Mouse (Mus musculus): Measurements from ENCODE around the gene Acot9. TPM values are rescaled to one million over a fixed set of nuclear protein-coding genes. Genes with fewer than 3 reads are reported as not detected.

Gene Acot9
- 12.6 and 15.7 TPM in 2 replicates for polyA plus RNA-seq (2012; rRNA removed)

- peak; percentile 85 to 88 for DNase-seq (ENCODE audit: extremely low spot score in 1 of 2, low spot score in 1 of 2)
Measured at GRCm38 (mm10) chrX:155262235-155262914, at the start of gene Acot9. Gene Acot9 (plus strand): TSS chrX:155262443.

GRCm38 (mm10) chrX:155214291-155215136, 47.7 kb upstream of the Acot9 start:
- no peak for DNase-seq (ENCODE audit: extremely low spot score in 1 of 2, low spot score in 1 of 2)

DNA sequence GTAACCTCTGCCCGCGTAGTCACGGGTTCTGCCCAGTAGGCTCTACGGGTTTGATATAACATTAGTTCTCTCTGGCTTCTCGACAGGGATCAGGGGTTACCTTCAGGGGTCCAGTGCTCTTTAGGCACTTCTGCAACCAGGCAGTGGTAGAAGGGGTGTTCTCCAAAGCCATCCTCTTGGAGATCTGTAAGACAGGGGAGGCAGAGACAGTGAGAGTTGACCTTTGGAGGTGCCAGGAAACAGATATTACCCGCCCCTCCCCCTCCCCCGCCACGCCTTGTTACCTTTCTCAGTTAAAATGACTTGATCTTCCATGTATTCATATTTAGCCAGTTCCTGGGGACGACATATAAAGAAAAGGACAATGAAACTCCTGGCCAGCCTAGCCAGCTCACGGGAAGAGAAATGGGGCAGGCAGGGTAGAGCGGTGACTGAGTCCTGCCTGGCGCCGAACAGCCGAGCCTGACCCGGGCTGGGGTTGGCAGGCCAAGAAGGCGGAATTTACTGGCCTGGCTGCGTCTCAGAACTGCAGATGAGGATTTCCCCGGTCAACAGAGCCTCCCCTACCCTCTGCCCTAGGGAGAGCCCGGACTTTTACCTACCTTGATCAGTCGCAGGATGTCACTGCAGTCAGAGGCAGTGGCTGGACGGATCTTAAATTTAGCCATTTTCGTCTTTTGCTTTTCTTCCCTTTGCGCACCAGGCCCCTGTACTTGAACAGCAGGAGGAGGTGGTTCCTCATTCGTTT, 46.6 kb upstream of the Acot9 start:
- DNase-seq (ENCODE audit: extremely low spot score in 1 of 2, low spot score in 1 of 2): no peak

GRCm38 (mm10) chrX:155216271-155216670, 46.0 kb upstream of the Acot9 start, which contains the start of gene Sat1:
Gene Sat1 (minus strand): TSS chrX:155216449.
- peak; percentile 83 to 92 for DNase-seq (ENCODE audit: extremely low spot score in 1 of 2, low spot score in 1 of 2)

- no peak for DNase-seq (ENCODE audit: extremely low spot score in 1 of 2, low spot score in 1 of 2)
Measured at GRCm38 (mm10) chrX:155218277-155218676, 44.0 kb upstream of the Acot9 start.

DNA sequence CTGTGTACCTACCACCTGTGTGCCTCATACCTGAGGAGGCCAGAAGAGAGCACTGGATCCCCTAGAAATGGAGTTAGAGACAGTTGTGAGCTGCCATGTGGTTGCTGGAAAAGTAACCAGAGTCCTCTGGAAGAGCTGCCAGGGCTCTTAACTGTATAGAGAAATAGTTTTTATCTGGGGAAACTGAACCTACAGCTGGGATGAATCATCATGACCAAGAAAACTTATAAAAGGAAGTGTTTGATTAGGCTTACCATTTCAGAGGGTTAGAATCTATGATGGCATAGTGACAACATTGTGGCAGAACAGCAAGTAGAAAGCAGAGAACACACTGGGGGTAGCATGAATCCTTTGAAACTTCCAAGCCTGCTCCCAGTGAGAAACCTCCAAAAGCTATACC, 5.4 kb upstream of the Acot9 start:
- no peak for DNase-seq (ENCODE audit: extremely low spot score in 1 of 2, low spot score in 1 of 2)

DNA sequence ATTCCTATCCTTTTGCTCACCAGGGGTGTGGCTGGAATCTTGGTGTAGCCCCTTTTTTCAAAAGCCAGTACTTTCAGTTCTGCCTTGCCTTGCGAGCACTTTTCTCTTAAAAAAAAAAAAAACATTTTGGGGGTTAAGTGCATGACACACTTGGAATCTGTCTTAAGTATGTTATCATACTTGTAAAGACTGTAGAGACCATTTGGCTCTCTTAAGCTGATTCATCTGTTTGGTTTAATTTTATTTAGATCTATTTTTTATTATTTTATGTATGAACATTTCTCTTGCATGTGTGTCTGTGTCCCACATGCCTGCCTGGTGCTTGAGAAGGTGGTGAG, 641 bp downstream of the Acot9 start:
- DNase-seq (ENCODE audit: extremely low spot score in 1 of 2, low spot score in 1 of 2): no peak

- no peak for DNase-seq (ENCODE audit: extremely low spot score in 1 of 2, low spot score in 1 of 2)
Measured at GRCm38 (mm10) chrX:155278483-155278882, 16.2 kb downstream of the Acot9 start.

DNA sequence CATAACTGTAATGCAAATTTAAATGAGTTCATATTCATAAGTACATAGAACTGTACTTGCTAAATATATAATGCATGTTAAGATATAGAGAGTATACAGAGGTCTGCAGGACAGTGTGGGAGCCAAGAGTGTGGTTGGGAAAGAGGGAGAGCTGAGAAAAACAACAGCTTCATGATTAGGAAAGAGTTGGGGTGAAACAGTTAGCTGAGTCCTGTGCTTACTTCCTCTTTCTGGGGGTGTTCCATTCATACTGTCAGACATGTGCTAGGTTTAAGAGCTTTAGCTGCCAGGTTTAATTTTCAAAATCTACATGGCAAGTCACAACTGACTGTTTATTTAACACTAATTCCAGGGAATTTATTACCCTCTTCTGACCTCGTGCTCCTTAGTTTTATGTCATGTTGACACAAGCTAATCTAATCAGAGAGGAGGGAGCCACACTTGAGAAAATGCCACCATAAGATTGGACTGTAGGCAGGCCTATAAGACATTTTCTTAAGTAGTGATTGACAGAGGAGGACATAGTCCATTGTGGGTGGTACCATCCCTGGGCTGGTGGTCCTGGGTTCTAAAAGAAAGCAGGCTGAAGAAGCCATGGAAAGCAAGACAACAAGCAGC, 18.3 kb downstream of the Acot9 start:
- DNase-seq (ENCODE audit: extremely low spot score in 1 of 2, low spot score in 1 of 2): no peak

DNA sequence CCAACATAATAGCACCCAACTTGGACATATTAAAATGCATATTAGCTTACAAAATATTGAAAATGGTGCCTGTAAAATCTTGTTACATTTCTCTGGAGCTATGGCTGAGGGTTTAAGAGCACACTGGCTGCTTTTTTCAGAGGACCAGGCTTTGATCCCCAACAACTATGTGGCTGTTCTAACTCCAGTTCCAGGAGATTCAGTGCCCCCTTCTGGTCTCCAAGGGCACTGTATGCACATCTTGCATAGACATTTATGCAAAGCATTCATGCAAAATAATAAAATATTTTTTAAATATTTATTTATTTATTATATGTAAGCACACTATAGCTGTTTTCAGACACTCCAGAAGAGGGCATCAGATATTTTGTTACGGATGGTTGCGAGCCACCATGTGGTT, 44.1 kb downstream of the Acot9 start:
- DNase-seq (ENCODE audit: extremely low spot score in 1 of 2, low spot score in 1 of 2): no peak

DNA sequence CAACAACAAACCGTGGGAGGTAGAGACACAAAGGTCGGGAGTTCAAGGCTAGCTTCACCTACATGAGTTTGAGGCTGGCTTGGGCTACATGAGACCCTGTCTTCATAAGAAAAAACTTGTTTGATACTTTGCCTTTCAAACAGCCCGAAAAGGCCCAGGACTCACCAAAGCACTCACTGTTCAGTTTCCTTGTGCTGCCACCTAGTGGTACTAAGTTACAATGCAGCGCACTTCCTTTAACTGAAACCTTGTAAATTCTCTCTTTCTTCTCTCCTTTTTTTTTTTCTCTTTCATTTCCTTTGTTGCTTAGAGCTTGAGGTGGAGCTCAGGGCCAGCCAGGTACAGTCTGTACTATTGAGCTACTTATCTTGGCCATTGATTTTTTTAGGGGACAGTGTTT, 55.8 kb downstream of the Acot9 start:
- DNase-seq (ENCODE audit: extremely low spot score in 1 of 2, low spot score in 1 of 2): peak in 1 of 2 experiments; percentile 49

GRCm38 (mm10) chrX:155337567-155337904, 75.3 kb downstream of the Acot9 start:
- no peak for DNase-seq (ENCODE audit: extremely low spot score in 1 of 2, low spot score in 1 of 2)

DNA sequence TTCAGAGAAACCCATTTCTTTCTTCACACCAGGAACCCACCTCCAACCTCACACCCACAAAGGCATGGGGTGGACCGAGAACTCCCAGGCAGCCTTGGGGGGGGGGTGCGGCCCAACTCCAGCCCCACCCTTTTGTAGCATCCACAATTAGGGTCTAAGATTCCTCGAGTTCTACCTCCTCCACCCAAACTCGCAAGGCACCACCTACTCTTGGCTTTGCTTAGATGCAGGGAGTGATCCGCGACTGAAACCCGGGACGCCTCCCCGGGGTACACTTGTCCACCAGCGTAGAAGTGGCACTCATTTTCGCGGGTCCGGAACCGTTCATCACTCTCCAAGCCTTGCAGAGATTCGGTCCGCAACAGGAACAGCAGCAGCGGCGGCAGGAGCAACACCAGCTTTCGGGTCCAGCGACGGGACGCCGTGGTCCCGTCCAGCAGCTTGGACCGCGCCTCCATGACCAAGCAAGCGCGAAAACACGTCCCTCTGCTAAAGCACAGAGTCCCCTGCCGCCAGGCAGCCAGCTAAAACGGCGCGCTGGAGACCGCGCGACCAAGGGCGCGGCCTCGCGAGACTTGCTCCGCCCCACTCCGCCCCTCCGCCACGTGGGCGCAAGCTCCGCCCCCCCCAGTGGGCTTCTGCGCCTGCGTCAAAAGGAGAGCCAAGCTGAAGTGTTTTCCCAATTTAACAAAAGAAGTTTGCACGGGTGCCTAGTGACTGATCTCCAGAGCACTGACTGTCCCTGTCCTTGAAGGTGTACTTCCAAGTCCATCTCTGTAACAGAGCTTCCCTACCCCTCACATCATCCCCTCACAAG, 75.9 kb downstream of the Acot9 start:
- peak; percentile 46 to 74 for DNase-seq (ENCODE audit: extremely low spot score in 1 of 2, low spot score in 1 of 2)

DNA sequence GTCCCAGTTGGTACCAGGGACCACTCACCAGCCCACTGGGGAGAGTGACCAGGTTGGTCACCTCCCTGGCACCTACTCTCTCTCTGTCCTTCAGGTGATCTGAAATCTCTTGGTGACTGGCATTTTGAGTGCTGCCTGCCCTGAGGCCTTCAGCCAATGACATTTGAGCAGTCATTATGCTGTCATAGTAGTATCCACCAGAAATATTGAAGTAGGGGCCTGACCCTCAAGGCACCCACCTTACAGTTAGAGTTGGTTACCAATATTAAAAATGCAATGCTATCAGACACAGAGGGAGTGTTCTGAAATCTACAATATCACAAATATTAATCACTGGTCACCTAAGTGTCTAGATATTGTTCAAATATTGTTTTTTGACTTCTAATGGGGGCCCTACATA, 78.4 kb downstream of the Acot9 start, which contains the start of gene Prdx4:
Gene Prdx4, minus strand, starts transcription at position 101 of the 400 bp plus-strand sequence.
- DNase-seq (ENCODE audit: extremely low spot score in 1 of 2, low spot score in 1 of 2): no peak

- DNase-seq (ENCODE audit: extremely low spot score in 1 of 2, low spot score in 1 of 2): no peak
Measured at GRCm38 (mm10) chrX:155346249-155346648, 84.0 kb downstream of the Acot9 start.

Other genes with a start within 250 kb of the Acot9 start
- gene Magea5, start 199.3 kb upstream of the Acot9 start, polyA plus RNA-seq (2012; rRNA removed): not detected in 2 replicates
- gene Magea1, start 172.7 kb upstream of the Acot9 start, polyA plus RNA-seq (2012; rRNA removed): not detected in 2 replicates
- gene Magea2, start 168.8 kb upstream of the Acot9 start, polyA plus RNA-seq (2012; rRNA removed): not detected in 2 replicates
- gene Cldn34b2, start 134.0 kb upstream of the Acot9 start, polyA plus RNA-seq (2012; rRNA removed): not detected in 2 replicates
- gene Sat1, start 46.0 kb upstream of the Acot9 start, polyA plus RNA-seq (2012; rRNA removed): 99.6 and 107 TPM in 2 replicates
- 28.7 and 30.2 TPM in 2 replicates for gene Prdx4, start 78.3 kb downstream of the Acot9 start, polyA plus RNA-seq (2012; rRNA removed)